Mouse (Mus musculus): ENCODE measurements around the gene Gm10318. TPM values are rescaled to one million over a fixed set of nuclear protein-coding genes. Genes with fewer than 3 reads are reported as not detected.

The Gm10318 gene
- polyA plus RNA-seq, 1 experiment from 2014 or later: not detected

DNA sequence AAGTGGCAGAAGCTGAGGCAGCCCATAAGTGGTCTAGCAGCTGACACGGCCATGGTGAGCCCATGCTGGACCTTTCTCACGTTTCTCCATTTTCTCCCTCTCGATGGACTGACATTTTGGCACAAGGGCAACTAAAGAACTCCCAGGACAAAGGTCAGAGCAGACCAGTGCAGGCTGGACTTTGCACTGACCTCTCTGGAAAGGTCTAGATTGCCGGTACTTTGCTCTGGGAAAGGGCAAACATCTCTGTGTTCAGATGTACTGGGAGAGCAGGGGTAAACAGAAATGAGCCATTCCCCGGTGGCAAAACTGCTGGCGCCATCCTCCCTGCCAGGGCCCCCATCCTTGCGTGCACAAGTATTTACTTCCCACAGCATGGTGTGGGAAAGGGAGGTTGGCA, 47.5 kb downstream of the Gm10318 start:
- Histone ChIP-seq H3K4me2 (replicated peaks) (no peak overlapping the region), H3K9me3 (no peaks in the 10 kb centered on the region), H3K4me3 (replicated peaks) (no peak overlapping the region), H3K36me3 (no peaks in the 10 kb centered on the region), H3K9ac (replicated peaks) (no peak overlapping the region), H3K4me1 (replicated peaks) (peaks cover 30% of the 10 kb centered on the region), H3K27ac (no peak overlapping the region), H3K27me3 (peaks cover 6% of the 10 kb centered on the region)
- 79% methylated on average over 7 of the region's 7 CpGs for WGBS
- no peak for ATAC-seq

DNA sequence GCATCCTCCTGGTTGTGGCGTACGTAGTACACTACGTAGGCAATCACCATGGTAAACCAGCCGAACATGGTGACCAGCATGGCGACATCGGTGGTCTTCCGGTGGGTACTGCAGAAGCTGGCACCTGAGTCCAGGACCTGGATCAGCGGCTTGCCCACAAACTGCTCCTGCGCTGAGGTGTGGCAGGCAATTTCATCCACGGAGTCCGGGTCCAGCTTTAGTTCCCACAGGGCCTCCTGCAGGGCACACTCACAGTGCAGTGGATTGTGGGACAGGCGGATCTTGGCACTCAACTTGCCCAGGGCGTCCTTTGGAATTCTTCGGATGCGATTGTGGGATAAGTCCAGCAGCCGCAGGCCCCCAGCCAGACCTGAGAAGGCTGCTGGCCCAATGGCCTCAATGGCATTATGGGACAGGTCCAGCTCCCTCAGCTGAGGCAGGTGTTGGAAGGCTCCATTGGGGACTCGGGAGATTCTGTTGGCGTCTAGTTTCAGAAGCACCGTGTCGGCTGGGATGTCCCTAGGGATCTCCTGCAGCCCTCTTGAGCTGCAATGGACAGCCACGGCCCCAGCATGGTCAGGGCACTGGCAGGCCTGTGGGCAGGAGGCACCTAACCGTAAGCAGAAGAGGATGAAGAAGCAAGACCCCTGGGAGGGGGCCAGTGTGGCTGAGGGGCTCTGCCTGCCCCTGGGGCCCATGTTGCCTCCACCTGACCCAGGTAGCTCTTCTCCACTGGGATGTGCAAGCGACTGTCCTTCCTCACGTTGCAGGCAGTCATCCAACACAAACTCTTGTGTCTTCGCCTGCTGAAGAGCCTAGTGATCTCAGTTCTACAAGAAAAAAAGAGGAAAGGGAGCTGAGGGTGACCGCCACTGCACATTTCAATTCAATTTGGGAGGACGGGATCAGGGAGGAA, 48.5 kb downstream of the Gm10318 start:
- WGBS: 87% methylated on average over 27 of the region's 27 CpGs
- Histone ChIP-seq H3K4me1 (replicated peaks) (peaks cover 20% of the 10 kb centered on the region), H3K4me2 (replicated peaks) (peak overlapping the region; percentile 82), H3K36me3 (no peaks in the 10 kb centered on the region), H3K27me3 (peaks cover 6% of the 10 kb centered on the region), H3K9me3 (no peaks in the 10 kb centered on the region), H3K4me3 (replicated peaks) (peak overlapping the region; percentile 63), H3K9ac (replicated peaks) (peak overlapping the region; percentile 75; the same call in 1 of the 2 replicates), H3K27ac (no peak overlapping the region)
- ATAC-seq: no peak

DNA sequence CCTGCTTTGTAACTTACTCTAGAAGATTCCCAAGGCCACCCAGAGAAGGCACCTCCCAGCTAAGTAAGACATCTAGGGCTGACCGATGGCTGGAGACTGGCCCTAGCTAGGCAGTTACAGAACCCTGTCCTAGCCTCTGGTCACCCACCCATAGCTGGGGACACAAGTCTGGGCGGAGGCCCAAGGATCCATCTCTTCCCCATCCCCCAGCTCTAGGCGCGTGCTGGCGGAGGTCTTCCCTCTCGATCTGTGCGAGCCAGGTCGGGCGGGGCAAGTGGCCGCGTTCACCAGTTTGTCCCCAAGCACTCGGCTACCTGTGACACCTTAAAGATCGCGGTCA, 49.2 kb downstream of the Gm10318 start:
- peak; percentile 55 for ATAC-seq
- Histone ChIP-seq H3K36me3 (no peaks in the 10 kb centered on the region), H3K9ac (replicated peaks) (peak overlapping the region; percentile 75), H3K4me2 (replicated peaks) (peak overlapping the region; percentile 82), H3K27me3 (peaks cover 6% of the 10 kb centered on the region), H3K4me3 (replicated peaks) (peak overlapping the region; percentile 63), H3K27ac (peak overlapping the region; percentile 63), H3K4me1 (replicated peaks) (peaks cover 18% of the 10 kb centered on the region), H3K9me3 (no peaks in the 10 kb centered on the region)
- WGBS: 4% methylated on average over 14 of the region's 14 CpGs

DNA sequence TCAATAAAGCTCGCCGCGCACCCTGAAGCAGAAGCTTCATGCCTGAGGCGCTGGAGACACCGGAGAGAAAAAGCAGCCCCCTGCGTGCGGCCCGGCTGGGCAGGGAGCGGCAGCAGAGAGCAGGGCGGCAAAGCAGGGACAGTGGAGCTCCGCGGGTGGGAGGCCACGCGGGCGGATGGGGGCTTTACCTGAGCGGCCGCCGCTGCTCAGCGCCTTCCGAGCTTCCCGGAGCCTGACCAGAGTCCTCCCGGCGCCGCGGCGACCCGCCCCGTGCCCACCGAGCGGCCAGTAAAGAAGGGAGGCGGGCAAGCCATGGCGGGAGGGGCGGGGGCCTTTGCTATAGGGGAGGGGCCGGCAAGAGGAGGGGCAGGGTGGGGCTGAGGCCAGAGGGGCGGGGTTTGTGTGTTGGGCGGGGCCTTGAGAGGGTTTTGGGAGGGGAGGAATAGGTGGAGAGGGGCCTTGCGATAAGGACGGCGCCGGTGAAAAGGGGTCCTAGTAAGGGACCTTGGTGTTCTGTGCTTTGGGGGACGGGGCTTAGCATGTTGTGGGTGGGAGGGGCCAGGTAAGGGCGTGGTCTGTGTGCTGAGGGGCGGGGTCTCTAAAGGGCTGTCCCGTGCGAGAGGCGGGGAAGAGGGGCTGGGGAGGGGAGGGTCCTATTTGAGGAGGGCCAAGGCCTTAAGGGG, 49.7 kb downstream of the Gm10318 start, which contains the start of gene Lrrc3:
Lrrc3 (minus strand) TSS at position 326 of the 683 bp plus-strand sequence.
- peak; percentile 78 for ATAC-seq
- Histone ChIP-seq H3K4me3 (replicated peaks) (peak within 1 kb of the TSS; percentile 63), H3K27ac (peak within 1 kb of the TSS; percentile 63), H3K27me3 (peaks cover 6% of the 10 kb centered on the region), H3K9ac (replicated peaks) (peak within 1 kb of the TSS; percentile 75), H3K4me1 (replicated peaks) (peaks cover 18% of the 10 kb centered on the region), H3K9me3 (no peaks in the 10 kb centered on the region), H3K4me2 (replicated peaks) (peak within 1 kb of the TSS; percentile 82), H3K36me3 (no peaks in the 10 kb centered on the region)
- under 1% methylated on average over 45 of the region's 46 CpGs for WGBS

DNA sequence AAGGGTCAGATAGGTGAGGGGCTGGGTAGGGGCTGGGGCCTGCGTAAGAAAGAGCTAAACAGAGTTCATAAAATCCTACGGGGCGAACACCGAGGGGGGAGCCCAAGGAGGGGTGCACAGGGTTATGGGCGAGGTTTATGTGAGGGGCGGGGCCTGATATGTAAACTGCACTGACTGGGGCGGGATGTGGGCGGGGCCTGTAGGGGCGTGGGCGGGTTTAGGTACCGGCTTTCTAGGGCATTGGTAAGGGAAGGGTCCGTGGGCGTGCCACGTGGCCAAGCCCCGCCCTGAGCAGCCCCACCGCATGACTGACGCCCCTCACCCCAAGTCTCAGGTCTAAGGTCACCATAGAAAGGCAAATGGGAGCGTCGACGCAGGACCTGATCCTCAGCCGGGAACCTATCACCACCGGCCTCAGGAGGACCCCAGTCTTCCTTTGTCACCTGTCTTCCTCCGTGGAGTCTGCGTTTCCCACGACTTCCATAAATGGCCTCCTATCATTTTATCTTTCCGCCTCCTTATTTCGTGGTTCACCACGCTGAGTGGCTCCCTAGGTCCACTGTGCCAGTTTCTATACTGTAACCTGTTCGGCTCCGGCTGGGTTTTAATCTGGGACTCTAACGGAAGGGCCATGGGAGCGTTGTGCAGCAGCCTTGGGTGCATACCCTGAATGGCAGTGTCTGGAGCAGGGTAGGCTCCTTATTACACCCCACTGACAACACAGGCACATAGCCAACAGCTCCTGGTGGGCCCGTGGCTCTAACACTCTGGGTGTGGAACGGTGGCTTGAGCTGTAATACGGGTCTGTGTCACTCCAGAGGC, 50.4 kb downstream of the Gm10318 start:
- Histone ChIP-seq H3K4me1 (replicated peaks) (peaks cover 18% of the 10 kb centered on the region), H3K36me3 (no peaks in the 10 kb centered on the region), H3K27me3 (peaks cover 6% of the 10 kb centered on the region), H3K9ac (replicated peaks) (peak overlapping the region; percentile 75), H3K27ac (no peak overlapping the region; the same call in 1 of the 2 replicates), H3K9me3 (no peaks in the 10 kb centered on the region), H3K4me3 (replicated peaks) (peak overlapping the region; percentile 63), H3K4me2 (replicated peaks) (peak overlapping the region; percentile 82)
- 7% methylated on average over 33 of the region's 35 CpGs for WGBS
- peak; percentile 79 for ATAC-seq

Other genes starting within 250 kb of the Gm10318 start
- gene Sumo3, start 246.8 kb upstream of the Gm10318 start, polyA plus RNA-seq (2015; fragmentation: Nextera tagmentation; extraction: Ambion mirVana): 302 and 320 TPM in 2 replicates
- gene Gm49325, start 246.7 kb upstream of the Gm10318 start, polyA plus RNA-seq (2015; fragmentation: Nextera tagmentation; extraction: Ambion mirVana): 2.5 TPM in 1 of 2 replicates, not detected in the other
- 89.8 and 95.5 TPM in 2 replicates for gene Ube2g2, start 230.6 kb upstream of the Gm10318 start, polyA plus RNA-seq (2015; fragmentation: Nextera tagmentation; extraction: Ambion mirVana)
- gene Tspear, start 166.3 kb upstream of the Gm10318 start, polyA plus RNA-seq (2015; fragmentation: Nextera tagmentation; extraction: Ambion mirVana): 0.67 and 1.2 TPM in 2 replicates
- gene Gm19402, start 162.1 kb upstream of the Gm10318 start, polyA plus RNA-seq (2015; fragmentation: Nextera tagmentation; extraction: Ambion mirVana): not detected in 2 replicates
- gene Gm9508, start 155.6 kb upstream of the Gm10318 start, polyA plus RNA-seq (2015; fragmentation: Nextera tagmentation; extraction: Ambion mirVana): not detected in 2 replicates
- not detected in 2 replicates for gene Gm10272, start 146.2 kb upstream of the Gm10318 start, polyA plus RNA-seq (2015; fragmentation: Nextera tagmentation; extraction: Ambion mirVana)
- gene Gm10024, start 141.4 kb upstream of the Gm10318 start, polyA plus RNA-seq (2015; fragmentation: Nextera tagmentation; extraction: Ambion mirVana): not detected in 2 replicates
- not detected in 2 replicates for gene Gm10142, start 137.1 kb upstream of the Gm10318 start, polyA plus RNA-seq (2015; fragmentation: Nextera tagmentation; extraction: Ambion mirVana)
- gene Krtap12-1, start 132.3 kb upstream of the Gm10318 start, polyA plus RNA-seq (2015; fragmentation: Nextera tagmentation; extraction: Ambion mirVana): not detected in 2 replicates
- gene Gm10100, start 126.4 kb upstream of the Gm10318 start, polyA plus RNA-seq (2015; fragmentation: Nextera tagmentation; extraction: Ambion mirVana): not detected in 2 replicates
- not detected in 2 replicates for gene Gm18596, start 110.2 kb upstream of the Gm10318 start, polyA plus RNA-seq (2015; fragmentation: Nextera tagmentation; extraction: Ambion mirVana)
- gene Gm9736, start 101.5 kb upstream of the Gm10318 start, polyA plus RNA-seq (2015; fragmentation: Nextera tagmentation; extraction: Ambion mirVana): not detected in 2 replicates
- gene Gm3233, start 93.2 kb upstream of the Gm10318 start, polyA plus RNA-seq (2015; fragmentation: Nextera tagmentation; extraction: Ambion mirVana): not detected in 2 replicates
- not detected in 2 replicates for gene Gm3238, start 81.5 kb upstream of the Gm10318 start, polyA plus RNA-seq (2015; fragmentation: Nextera tagmentation; extraction: Ambion mirVana)
- not detected in 2 replicates for gene Gm7138, start 75.9 kb upstream of the Gm10318 start, polyA plus RNA-seq (2015; fragmentation: Nextera tagmentation; extraction: Ambion mirVana)
- not detected in 2 replicates for gene Gm3250, start 70.3 kb upstream of the Gm10318 start, polyA plus RNA-seq (2015; fragmentation: Nextera tagmentation; extraction: Ambion mirVana)
- not detected in 2 replicates for gene Gm7137, start 64.7 kb upstream of the Gm10318 start, polyA plus RNA-seq (2015; fragmentation: Nextera tagmentation; extraction: Ambion mirVana)
- gene Gm9639, start 57.8 kb upstream of the Gm10318 start, polyA plus RNA-seq (2015; fragmentation: Nextera tagmentation; extraction: Ambion mirVana): not detected in 2 replicates
- not detected in 2 replicates for gene Gm19668, start 53.7 kb upstream of the Gm10318 start, polyA plus RNA-seq (2015; fragmentation: Nextera tagmentation; extraction: Ambion mirVana)
- gene Gm9507, start 41.0 kb upstream of the Gm10318 start, polyA plus RNA-seq (2015; fragmentation: Nextera tagmentation; extraction: Ambion mirVana): not detected in 2 replicates
- not detected in 2 replicates for gene Gm2696, start 38.2 kb upstream of the Gm10318 start, polyA plus RNA-seq (2015; fragmentation: Nextera tagmentation; extraction: Ambion mirVana)
- gene Krtap10-4, start 25.8 kb upstream of the Gm10318 start, polyA plus RNA-seq (2015; fragmentation: Nextera tagmentation; extraction: Ambion mirVana): not detected in 2 replicates
- not detected in 2 replicates for gene Krtap10-10, start 16.9 kb upstream of the Gm10318 start, polyA plus RNA-seq (2015; fragmentation: Nextera tagmentation; extraction: Ambion mirVana)
- gene Gm36176, start 6.1 kb upstream of the Gm10318 start, polyA plus RNA-seq (2015; fragmentation: Nextera tagmentation; extraction: Ambion mirVana): not detected in 2 replicates
- not detected in 2 replicates for gene Gm3285, start 9.1 kb downstream of the Gm10318 start, polyA plus RNA-seq (2015; fragmentation: Nextera tagmentation; extraction: Ambion mirVana)
- gene Lrrc3, start 49.7 kb downstream of the Gm10318 start, polyA plus RNA-seq (2015; fragmentation: Nextera tagmentation; extraction: Ambion mirVana): 9.8 and 10.3 TPM in 2 replicates
- 2.7 and 3.3 TPM in 2 replicates for gene Trpm2, start 117.7 kb downstream of the Gm10318 start, polyA plus RNA-seq (2015; fragmentation: Nextera tagmentation; extraction: Ambion mirVana)
- 32.4 and 36.8 TPM in 2 replicates for gene 1810043G02Rik, start 125.7 kb downstream of the Gm10318 start, polyA plus RNA-seq (2015; fragmentation: Nextera tagmentation; extraction: Ambion mirVana)
- 96.9 and 106 TPM in 2 replicates for gene Pfkl, start 157.2 kb downstream of the Gm10318 start, polyA plus RNA-seq (2015; fragmentation: Nextera tagmentation; extraction: Ambion mirVana)
- gene Dnmt3l, start 189.1 kb downstream of the Gm10318 start, polyA plus RNA-seq (2015; fragmentation: Nextera tagmentation; extraction: Ambion mirVana): not detected in 2 replicates
- 0.10 and 0.24 TPM in 2 replicates for gene Aire, start 190.8 kb downstream of the Gm10318 start, polyA plus RNA-seq (2015; fragmentation: Nextera tagmentation; extraction: Ambion mirVana)
- 0.52 and 0.82 TPM in 2 replicates for gene Icosl, start 216.4 kb downstream of the Gm10318 start, polyA plus RNA-seq (2015; fragmentation: Nextera tagmentation; extraction: Ambion mirVana)

Measured in midbrain, embryonic 13.5 days (tissue).